Mouse (Mus musculus) E14TG2a.4 (cell line): ENCODE data around the gene Aurka.

Experiments
- CTCF ChIP-seq: conservative IDR thresholded peaks from 2 replicates; pipeline ENCODE4 v1.5.1; 2014; ENCODE audit warnings: low read length
- NANOG ChIP-seq: IDR thresholded peaks from 2 replicates; pipeline ENCODE4 v1.6.1; 2014; ENCODE audit warnings: borderline replicate concordance, low read length, mixed read lengths

- TF ChIP-seq CTCF (no peak), NANOG (no peak)
These were observed 20.0 kb upstream of the Aurka start for GRCm38 (mm10) chr2:172390341-172390740.
